Mouse (Mus musculus): ENCODE measurements at regions not wholly inside any gene's neighbourhood (a gene's known extent, or its start where the extent isn't known, plus 50 kb on each side); places are given as distances from the start of the nearest gene placed in this dataset.

DNA sequence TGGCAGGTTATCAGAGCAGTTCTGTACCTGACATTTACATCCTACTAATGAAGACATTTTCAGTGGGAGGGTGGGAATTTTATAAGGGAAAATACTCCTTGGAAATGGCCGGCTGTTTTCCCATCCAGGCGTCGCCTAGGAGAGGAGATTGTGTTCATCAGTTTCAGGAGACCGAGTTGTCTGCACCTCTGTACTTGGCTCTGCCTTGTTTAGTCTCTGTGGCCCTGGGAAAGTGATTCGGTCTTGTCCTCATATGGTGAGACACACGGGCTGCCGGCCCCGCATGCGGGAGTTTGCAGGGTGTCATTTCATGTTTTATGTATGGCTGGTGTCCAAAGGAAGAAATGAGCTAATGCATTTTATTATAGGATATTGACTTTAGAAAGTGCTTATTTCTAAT, 287.9 kb downstream of the Cd109 start:
- DNase-seq (ENCODE audit: low spot score in 2 of 2): no peak

DNA sequence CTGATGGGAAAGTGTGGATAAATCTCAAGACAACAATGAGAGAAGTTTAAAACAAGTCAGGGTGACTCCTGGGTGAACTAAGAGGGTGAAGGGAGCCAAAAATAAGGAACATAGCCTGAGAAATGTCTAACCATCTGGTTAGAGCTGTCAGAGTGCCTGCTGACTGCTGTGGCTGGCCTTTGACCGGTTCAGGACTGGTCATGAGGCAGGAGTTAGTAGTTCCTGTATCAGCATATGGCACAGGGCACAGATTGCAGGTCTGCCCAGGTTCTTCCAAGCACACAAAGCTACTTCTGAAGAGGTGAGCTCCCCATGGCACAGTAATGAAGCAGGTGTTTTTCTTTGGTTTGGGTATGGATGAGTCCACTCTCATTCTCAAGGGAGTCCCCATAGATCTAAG, 302.0 kb downstream of the Cd109 start:
- no peak for DNase-seq (ENCODE audit: low spot score in 2 of 2)

GRCm38 (mm10) chr9:78925977-78926593, 310.7 kb downstream of the Cd109 start:
- DNase-seq (ENCODE audit: low spot score in 2 of 2): no peak

GRCm38 (mm10) chr9:78941648-78942047, 326.3 kb downstream of the Cd109 start:
- no peak for DNase-seq (ENCODE audit: low spot score in 2 of 2)

- DNase-seq (ENCODE audit: low spot score in 2 of 2): no peak
These were observed 349.5 kb downstream of the Cd109 start for GRCm38 (mm10) chr9:78964813-78965212.

DNA sequence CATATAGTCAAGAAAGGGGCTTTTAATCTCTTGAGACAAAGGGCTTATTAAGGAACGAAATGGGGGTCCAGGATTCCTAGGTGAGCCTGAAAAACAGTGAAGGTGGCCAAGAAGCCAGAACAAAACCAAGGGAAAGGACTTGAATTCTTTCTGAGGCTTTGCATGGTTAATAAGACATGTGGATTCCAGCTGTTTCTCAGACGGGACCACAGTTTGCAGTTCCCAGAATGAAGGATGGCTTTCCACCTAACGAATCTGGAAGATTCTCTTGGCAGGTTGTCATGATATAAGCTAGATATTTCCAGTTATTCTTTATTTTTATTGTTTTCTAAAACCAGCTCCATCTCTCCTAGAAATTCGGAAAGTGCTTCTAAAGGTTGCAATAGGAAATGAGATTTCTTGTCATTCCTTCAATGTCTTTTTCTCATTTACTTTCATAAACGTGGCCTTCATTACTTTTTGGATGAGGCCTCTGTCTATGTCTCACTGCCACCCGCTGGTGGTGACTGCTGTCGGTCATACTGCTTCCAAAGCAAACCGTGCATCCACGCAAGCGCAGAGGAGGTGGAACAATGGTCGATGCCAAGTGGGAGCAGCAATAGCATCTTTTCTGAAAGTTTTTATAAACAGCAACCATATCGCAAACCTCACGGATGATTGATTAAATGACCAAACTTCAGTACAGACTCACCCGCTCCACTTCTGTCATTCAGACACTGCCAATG, 350.0 kb downstream of the Cd109 start:
- no peak for DNase-seq (ENCODE audit: low spot score in 2 of 2)

GRCm38 (mm10) chr9:78971731-78972130, 356.4 kb downstream of the Cd109 start:
- DNase-seq (ENCODE audit: low spot score in 2 of 2): no peak

- no peak for DNase-seq (ENCODE audit: low spot score in 2 of 2)
These were observed 368.4 kb downstream of the Cd109 start for GRCm38 (mm10) chr9:78983734-78984133.

DNA sequence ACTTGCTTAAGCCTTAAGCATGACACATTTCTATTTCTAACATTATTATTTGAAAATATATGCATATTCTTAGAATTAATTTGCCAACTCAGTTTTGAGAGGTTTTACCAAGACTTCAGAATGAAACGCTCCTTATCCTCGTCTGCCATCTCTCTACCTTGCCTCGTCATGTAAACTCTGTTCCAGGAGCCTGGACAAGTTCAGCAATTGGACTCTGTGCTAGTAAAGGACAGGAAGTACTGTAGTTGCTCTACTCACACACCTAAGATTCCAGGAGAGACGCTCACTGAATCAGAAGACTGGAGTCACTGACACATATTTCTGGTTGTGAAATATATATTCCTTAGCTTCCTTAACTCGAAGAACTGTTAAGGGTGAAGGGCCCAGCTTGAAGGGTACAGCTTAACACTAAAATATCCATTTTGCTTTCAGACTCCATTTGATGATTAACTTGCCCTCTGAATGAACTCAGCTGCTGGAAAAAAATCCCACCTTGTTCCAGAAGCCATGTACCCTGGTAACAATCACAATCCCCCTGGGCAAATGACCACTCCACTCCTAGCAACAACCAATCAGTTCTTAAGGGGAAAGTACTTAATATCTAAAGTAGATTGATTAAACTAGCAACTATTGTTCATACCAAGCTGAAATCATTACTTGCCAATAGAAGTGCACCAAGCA, 370.0 kb downstream of the Cd109 start:
- no peak for DNase-seq (ENCODE audit: low spot score in 2 of 2)

GRCm38 (mm10) chr9:78991310-78991709, 376.0 kb downstream of the Cd109 start:
- no peak for DNase-seq (ENCODE audit: low spot score in 2 of 2)

DNA sequence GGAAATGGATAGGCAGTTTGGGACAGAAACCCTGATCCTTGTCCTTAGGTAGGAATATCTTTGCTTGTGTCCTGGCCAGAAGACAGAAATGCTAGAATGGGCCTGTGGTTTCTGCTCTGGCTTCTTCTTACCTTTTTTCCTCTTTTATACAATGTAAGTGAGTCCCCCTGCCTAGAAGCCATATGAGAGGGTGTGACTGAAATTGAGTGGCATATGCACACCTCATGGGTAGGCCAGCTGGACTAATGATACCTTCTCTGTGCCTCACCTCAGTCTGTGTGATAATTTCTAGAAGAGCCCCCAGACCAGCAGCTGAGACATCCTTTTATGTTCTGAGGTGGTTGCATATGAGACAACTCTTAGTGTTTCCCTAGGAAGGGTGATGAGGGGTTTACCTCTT, 385.7 kb downstream of the Cd109 start:
- DNase-seq (ENCODE audit: low spot score in 2 of 2): no peak

DNA sequence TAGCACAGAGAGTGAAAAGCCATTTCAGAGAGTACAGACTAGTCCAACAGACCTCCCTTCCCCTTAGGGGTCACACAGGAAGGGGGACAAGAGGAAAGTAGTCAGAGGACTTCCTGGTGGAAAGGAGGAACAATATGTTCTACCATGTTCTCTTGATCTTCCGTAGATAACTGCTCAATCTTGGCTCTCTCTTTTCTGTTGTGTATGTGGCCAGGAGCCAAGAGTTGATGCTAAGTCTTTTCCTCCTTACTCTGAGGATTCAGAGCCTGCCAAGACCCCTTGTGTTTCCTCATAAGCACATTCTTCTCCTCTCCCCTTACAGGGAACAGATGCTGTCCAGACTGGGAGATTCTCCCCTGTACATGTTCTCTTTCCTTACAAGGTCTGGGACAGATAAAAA, 386.6 kb downstream of the Cd109 start:
- DNase-seq (ENCODE audit: low spot score in 2 of 2): no peak

- no peak for DNase-seq (ENCODE audit: low spot score in 2 of 2)
These were observed 389.1 kb downstream of the Cd109 start for GRCm38 (mm10) chr9:79004296-79004980.

GRCm38 (mm10) chr9:79022291-79022690, 406.9 kb downstream of the Cd109 start:
- no peak for DNase-seq (ENCODE audit: low spot score in 2 of 2)

DNA sequence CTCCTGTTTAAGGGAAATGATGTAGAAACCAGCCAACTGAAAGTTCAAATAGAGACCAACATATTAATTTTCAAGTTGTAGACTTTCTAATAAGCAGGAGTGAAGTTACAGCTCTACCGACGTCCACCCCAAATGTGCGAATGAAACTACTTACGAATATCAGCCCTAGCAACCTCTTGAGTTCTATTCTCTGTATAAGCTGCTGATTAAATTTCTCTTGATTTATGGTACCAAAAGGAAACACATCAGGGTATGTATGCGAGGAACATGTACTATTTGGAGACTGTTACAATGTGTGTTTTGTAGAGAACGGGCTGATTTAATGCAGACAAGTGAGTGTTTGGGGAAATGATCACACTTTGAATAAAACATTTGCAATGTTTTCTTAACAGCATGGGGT, 412.9 kb downstream of the Cd109 start:
- no peak for DNase-seq (ENCODE audit: low spot score in 2 of 2)

DNA sequence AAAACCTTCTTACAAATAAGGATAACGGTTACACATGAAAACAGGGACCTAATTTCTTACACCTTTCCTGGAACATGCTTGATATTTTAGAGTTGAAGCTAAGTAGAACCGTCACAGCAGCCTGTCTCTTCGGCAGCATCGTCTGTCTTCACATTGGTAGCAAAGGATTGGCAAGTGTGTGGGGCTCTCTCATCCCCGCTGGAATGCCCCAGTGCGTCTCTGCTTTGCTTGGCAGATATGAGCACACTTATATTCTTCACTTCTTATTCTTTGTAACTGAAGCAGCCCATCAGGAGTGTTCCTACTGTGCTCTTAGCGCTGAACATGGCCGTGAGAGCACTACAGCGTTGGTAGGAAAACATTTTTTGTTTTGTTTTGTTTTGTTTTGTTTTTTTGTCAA, 414.1 kb downstream of the Cd109 start:
- DNase-seq (ENCODE audit: low spot score in 2 of 2): no peak

- no peak for DNase-seq (ENCODE audit: low spot score in 2 of 2)
These were observed 420.3 kb downstream of the Cd109 start for GRCm38 (mm10) chr9:79035677-79036076.

DNA sequence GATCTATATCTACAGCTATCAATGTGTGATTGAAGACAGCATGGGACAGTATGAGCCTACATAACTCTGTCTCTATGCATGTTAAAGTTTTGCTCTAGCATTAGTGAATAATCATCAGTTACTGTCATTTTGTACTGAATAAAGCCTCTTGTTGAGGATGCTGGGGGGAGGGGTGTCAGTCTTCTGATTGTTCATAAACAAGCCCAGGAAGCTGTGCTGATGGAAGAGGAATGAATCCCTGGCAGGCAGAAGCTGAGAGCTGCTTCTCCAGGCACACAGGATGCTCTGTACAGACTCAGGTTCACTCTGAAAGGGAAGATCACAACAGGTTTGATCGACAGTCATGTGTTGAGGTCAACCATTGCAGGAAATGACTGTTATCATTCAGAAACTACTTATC, 421.7 kb downstream of the Cd109 start:
- DNase-seq (ENCODE audit: low spot score in 2 of 2): no peak

- DNase-seq (ENCODE audit: low spot score in 2 of 2): no peak
These were observed 423.6 kb downstream of the Cd109 start for GRCm38 (mm10) chr9:79038971-79039370.

GRCm38 (mm10) chr9:79044344-79044743, 429.0 kb downstream of the Cd109 start:
- DNase-seq (ENCODE audit: low spot score in 2 of 2): no peak

GRCm38 (mm10) chr9:79045314-79045713, 430.0 kb downstream of the Cd109 start:
- no peak for DNase-seq (ENCODE audit: low spot score in 2 of 2)

DNA sequence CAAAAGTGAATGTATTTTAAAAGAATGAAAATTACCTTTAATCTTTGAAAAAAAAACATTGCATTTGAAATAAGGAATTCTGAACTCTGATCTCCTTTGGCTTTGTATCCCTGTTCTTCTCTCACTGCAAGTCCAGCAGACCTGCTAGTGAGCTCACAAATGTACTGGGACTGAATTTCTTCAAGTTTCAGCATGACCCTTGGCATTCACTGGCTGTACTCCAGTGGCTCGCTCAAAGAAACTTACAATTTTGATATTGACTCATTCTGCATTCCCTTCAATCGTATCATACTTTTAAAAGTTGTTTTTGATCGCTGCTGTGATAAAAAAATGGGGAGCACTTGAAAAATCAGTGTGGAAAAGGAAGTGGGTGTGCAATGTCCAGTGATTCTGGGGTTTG, 456.6 kb downstream of the Cd109 start:
- no peak for DNase-seq (ENCODE audit: low spot score in 2 of 2)

DNA sequence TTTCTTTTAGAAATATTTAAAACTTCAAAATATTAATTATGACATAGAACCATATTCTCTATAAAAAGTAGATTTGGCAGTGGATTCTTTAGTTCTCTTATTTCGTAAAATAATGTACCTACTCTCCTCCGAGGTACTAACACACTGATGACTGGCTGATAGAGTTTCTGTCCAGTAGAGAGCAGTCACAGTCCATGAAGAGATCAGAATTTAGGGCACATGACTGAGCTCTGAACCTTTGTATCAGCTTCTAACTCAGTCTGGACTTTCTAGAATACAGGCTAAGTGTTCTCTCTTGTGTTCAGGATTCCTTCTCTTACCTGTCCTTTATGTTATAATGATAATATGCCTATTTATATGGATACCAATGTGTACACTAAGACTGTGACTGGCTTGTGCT, 494.3 kb downstream of the Cd109 start:
- DNase-seq (ENCODE audit: low spot score in 2 of 2): no peak

All from urinary bladder, postnatal 4 days (tissue).